Mouse (Mus musculus) right cerebral cortex, postnatal 4 days (tissue): ENCODE results near the gene Il1r1.

ENCODE experiments used
- DNase-seq: peaks from one replicate; pipeline ENCODE4 v3.0.0-alpha.2; 2022

The Il1r1 gene

DNA sequence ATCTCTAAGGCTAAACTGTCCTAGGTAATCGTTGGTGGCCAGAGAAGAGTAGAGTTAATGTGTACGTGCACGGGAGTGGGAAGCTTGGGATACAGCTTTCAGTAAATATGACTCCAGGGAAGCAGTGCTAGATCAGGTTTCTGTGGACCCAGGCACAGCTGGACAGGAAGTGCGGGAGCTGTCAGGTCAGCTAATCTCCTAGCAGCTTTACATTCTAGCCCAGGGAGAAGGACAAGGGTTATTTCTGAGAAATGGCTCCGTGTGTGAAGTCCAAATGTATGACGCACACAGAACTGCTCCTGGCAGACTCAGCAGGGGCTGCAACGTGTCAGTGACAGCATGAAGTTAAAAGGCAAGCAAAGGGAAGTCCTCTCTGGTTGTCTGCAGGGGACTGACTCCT, 8.3 kb downstream of the Il1r1 start:
- no peak for DNase-seq

DNA sequence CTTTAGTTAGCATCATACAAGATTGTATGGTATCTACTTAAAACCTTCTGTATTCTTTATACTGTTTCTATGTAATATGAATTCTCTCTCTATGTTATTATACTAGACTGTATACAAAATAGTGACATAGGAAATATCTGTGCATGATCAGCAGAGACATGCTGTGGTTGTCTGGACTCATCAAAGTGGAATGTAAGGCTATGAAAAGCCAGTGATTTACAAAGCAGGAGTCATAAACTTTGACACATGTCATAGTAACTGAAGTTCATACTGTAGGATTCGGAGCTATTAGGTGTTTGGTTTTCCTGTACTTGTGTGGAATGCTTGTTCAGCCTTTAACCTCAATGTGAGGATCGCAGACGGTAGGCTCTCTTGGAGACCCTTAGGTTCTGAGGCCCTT, 8.7 kb downstream of the Il1r1 start:
- DNase-seq: no peak

DNA sequence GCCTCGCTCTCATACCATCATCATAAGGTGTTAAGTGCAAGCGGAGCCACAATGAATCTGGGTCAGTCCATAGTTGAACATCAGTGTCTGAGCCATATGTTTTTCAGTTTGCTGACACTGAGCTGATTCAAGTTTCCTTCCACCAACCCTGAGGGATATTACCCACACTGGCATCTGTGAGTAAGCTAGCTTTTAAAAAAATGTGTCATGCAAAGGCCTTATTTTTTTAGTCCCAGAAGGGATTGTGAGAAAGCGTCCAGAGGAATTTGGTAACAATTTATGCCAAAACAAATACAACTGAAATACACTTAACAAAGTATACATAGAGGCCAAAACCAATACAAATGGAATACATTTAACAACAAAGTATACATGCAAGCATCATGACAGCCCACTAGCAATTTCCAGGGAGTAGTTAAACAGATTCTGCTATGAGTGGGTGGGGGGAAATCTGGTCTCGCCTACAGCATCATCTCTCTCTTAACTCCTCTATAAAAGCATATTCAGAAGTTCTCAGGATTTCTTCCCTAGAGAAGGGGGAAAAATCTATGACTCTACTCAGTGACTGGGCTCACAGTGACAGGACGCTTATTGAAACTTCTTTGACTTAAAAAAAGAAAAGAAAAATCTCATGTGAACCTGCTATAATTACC, 10.8 kb downstream of the Il1r1 start:
- DNase-seq: no peak

DNA sequence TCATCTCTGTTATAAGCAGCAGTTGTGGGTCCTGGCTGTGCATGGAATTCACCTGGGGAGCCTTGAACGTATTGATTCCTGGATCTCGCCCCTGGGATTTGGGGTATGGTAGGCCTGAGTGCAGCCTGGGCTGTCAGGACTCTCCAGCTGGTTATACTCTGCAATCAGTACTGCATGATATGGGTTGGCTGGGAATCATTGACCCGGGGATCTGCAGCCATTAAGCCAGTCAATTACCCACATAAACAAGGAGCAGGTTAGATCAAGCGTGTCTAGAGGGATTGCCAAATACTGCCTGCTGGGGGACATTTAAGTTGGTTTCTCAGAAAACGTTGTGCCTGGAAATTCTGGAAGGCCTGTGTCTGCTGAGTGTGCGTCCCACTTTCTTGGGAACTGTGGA, 11.8 kb downstream of the Il1r1 start:
- DNase-seq: no peak

DNA sequence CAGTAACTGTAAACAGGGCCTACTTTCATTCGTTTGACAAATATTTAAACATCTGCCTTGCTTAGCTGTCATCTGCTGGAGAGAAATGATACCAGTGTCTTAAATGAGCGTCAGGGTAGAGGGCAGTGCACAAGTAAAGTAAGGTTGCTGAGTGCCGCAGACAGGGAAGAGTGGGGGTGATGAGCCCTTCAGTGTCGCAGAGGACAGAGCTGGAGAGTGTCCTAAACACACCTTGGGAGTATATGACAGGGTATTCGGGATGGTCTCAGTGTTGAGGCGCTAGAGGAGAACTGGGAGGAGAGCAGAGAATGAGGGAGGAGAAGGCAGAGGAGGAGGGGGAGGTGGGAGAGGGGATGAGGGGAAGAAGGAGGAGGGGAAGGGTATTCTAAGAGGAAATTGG, 12.2 kb downstream of the Il1r1 start:
- no peak for DNase-seq

DNA sequence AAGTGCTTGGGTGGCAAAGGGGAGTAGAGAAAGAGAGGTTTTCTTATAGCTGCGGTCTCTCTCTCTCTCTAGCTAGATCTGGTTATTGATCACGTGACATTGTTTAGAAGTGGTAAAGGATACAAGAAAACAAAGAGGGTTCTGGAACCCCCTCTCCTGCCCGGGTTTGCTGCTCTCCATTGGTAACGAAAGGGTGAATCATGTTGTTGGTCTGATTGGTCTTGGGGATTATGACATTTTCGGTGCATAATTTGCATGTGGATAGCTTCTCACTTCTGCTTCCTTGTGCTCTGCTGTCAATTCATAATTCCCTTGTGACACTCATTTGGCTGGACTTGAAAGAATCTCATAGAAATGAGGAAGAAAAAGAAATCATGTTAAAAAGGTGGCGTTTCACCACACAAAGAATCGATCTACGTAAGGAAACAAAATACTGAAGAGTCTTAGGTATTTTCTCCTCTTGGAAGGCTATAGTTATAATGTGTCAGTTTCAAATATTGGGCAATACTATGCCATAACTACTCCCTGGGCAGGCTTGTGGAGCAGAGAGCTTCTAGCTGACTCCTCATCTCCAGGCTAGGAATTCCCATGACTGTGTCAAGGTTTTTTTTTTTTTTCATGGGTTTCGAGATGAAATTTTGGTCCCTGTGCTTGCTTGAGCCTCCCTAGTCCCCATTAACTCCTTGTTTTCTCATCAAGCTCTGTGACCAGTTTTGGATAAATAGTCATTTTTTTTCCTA, 15.6 kb downstream of the Il1r1 start:
- no peak for DNase-seq

- no peak for DNase-seq
Observed at GRCm38 (mm10) chr1:40242717-40243116, 17.8 kb downstream of the Il1r1 start.

GRCm38 (mm10) chr1:40243561-40243998, 18.7 kb downstream of the Il1r1 start:
- DNase-seq: no peak

DNA sequence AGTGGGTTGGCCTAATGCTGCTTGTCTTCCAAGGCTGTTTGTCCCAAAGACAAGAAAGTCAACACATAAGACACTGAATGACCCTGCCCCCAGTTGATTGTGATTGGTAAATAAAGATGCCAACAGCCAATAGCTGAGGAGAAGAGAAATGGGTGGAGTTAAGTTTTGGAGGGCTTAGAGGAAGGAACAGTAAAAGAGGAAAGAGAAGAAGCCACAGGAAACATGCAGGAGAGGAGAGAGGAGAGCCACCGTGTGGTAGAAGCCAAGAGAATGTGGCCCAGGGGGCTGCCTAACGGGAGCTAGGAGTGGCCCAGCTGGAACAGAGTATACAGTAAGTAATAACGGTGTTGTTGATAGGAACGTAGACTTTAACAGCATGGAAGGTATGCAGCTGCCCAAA, 25.5 kb downstream of the Il1r1 start:
- no peak for DNase-seq

- DNase-seq: no peak
Observed at GRCm38 (mm10) chr1:40252507-40252906, 27.6 kb downstream of the Il1r1 start.

GRCm38 (mm10) chr1:40253940-40254339, 29.1 kb downstream of the Il1r1 start:
- no peak for DNase-seq

DNA sequence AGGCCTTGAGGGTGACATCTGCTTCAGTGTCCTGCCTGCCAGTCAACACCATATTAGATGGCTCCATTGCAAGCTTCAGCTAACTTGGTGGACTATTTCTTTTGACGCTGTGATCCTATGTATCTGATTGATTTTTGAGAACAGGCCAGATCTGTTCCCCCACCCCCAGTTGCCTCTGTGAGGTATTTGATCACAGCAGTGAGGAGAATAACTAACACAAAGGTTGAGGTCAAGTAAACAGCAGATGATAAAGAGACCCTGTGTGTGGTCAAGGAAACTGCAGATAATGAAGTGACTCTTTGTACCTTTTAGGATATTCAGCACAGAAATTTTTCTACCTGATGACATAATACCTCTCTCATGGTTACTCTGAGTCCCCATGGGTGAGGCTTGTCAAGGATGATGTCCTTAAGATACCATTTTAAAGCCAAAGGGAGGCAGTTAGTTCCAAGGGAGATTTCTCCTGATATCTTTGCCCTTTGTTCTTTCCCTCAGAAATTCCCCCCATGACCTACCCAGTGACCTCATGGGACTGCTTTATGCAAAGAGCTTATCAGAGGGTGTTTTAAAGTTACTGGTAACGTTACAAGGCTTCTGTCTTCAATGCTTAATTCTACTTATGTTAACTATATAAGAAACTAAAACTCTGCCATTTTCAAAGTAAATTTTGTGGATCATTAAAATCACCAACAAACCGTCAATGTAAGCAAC, 29.6 kb downstream of the Il1r1 start:
- no peak for DNase-seq

DNA sequence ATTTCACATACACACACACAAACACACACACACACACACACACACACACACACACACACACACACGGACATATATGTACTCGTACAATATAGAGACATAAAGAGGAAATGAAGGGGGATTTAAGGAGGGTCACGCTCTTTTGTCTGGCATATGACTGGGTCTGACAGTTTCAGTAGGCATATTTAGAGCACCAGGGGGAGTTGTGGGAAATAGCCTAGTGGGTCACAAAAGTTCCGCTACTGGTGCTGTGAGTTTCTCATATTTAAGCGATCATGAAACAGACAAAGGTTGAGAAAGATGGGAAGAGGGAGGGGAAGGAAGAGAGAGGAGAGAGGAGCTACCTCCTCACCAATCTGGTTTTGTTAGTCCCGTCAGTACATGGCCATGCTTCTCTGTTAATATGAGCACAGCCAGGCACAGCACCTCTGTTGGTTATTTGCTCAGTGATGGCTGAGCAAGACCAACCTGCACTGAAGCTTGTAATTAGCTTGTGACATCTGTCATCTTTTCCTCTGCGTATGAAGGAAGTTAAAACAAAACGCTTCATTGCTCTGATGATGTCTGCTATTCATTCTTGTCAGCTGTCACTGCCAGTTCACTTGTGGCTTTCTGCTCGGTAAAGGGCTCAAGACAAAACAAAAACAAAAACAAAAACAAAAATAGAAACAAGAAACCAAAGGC, 37.7 kb downstream of the Il1r1 start:
- no peak for DNase-seq

GRCm38 (mm10) chr1:40263122-40263498, 38.2 kb downstream of the Il1r1 start:
- no peak for DNase-seq

DNA sequence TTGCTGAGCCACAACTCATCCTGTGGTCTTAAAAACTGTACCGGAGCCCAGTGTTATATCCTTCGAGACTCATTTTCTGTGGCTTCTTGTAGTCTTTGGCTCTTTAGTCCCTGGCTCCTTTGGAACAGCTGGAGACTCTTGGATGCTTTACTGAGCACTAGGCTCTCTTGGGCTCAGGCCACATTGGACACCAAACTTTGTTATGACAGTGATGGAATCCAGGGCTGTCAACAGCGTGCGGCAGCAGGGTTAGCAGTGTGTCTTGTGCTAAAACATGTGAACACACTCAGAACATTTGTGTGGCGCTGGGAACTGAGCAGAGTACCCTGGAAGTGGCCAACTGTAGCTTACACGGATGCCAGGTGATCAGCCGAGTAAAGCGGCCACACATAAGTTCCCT, 38.8 kb downstream of the Il1r1 start:
- DNase-seq: no peak

DNA sequence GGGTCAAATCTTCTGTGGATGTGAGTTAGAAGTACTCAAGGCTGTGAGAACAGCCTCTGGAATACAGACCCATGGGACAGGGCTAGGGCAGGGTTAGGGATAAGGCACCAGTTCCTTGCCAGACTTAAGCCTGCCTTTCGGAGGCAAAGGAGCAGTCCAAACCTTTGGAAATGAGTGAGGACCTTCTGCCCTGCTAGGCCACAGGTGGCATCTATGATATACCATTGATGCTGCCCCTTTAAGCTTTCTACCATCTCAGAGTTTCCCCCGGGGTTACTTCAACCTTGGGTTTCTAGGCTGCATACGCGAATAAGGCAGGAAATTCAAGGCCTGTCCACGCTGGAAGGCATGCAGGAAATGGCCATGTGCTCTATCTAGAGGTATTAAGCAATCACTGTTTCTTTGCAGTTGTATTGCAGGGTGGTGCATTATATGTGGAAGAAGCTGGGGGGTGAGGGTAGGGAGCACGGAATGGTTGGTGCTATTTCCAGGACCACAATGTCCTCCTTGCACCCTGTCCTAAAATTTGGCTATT, 40.5 kb downstream of the Il1r1 start:
- no peak for DNase-seq

- DNase-seq: peak; percentile 74
Observed at GRCm38 (mm10) chr1:40266431-40267260, 41.8 kb downstream of the Il1r1 start.

- no peak for DNase-seq
Observed at GRCm38 (mm10) chr1:40267846-40268245, 43.0 kb downstream of the Il1r1 start.

GRCm38 (mm10) chr1:40268536-40268935, 43.7 kb downstream of the Il1r1 start:
- DNase-seq: no peak

GRCm38 (mm10) chr1:40270415-40270814, 45.5 kb downstream of the Il1r1 start:
- DNase-seq: no peak

DNA sequence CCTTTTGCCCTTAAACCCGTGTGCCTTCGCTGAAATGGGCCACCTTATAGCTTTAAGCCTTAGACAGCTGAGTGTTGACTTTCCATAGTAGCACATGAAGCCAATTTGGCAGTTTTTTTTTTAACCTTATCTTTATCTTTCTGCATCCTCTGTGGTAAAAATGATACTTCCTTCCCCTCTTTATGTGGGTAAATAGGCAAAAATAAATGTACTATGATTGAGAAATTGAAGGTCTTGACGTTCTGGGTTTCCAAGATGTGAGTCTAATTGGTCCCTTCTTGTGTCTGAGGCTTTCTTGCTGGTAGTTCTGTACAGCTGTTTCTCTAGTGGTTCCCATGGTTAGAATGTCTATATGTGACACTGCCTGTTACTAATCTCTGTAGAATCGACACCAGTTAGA, 46.2 kb downstream of the Il1r1 start:
- DNase-seq: no peak

GRCm38 (mm10) chr1:40271486-40272055, 46.7 kb downstream of the Il1r1 start:
- no peak for DNase-seq
